Mouse (Mus musculus) limb, embryonic 15.5 days (tissue): ENCODE data around the gene Fam118b. TPM values are rescaled to one million over a fixed set of nuclear protein-coding genes. Genes with fewer than 3 reads are reported as not detected.
A peak's percentile ranks its signal among the peaks of the same experiment; 100 is the strongest.

ENCODE experiments used
- ATAC-seq: fragments of 200-750 bp; cut with Nextera tagmentation; 2 replicates; pipeline ENCODE4 v1.8.0; 2017; ENCODE audit warnings: low read depth, moderate TSS enrichment; ENCODE audit not compliant: insufficient number of reproducible peaks, low FRiP score, low TSS enrichment
- H3K27ac ChIP-seq: fragments of 300-500 bp; sonication (generic); 2 replicates; pipeline ENCODE4 v1.5.1; 2015; ENCODE audit warnings: moderate library complexity, mild to moderate bottlenecking, inconsistent platforms
- H3K27me3 ChIP-seq: fragments of 300-500 bp; sonication (generic); 2 replicates; pipeline ENCODE4 v1.6.1; 2015; ENCODE audit warnings: inconsistent platforms
- H3K36me3 ChIP-seq: fragments of 300-500 bp; sonication (generic); 2 replicates; pipeline ENCODE4 v1.6.1; 2015; ENCODE audit warnings: inconsistent platforms
- H3K4me1 ChIP-seq: fragments of 300-500 bp; sonication (generic); 2 replicates; pipeline ENCODE4 v1.6.1; 2015; ENCODE audit warnings: inconsistent platforms
- H3K4me2 ChIP-seq: fragments of 300-500 bp; sonication (generic); 2 replicates; pipeline ENCODE4 v1.6.1; 2015; ENCODE audit warnings: mild to moderate bottlenecking, inconsistent platforms
- H3K4me3 ChIP-seq: fragments of 300-500 bp; sonication (generic); 2 replicates; pipeline ENCODE4 v1.5.1; 2015; ENCODE audit warnings: mild to moderate bottlenecking, inconsistent platforms
- H3K9ac ChIP-seq: fragments of 300-500 bp; sonication (generic); 2 replicates; pipeline ENCODE4 v1.6.1; 2015; ENCODE audit warnings: inconsistent platforms
- H3K9me3 ChIP-seq: fragments of 300-500 bp; sonication (generic); 2 replicates; pipeline ENCODE4 v1.6.1; 2016; ENCODE audit warnings: inconsistent platforms
- WGBS: fragments of 180-500 bp; shearing (Covaris S2); methylation state at CpG from one replicate; pipeline ENCODE4 v1.1.7; 2015; 5-methylcytosine and 5-hydroxymethylcytosine counted together
- polyA plus RNA-seq: library from polyadenylated mRNA; unstranded; fragments of >200 nt; fragmentation: Nextera tagmentation; extraction: Ambion mirVana; gene quantifications from 2 replicates; pipeline ENCODE4 v1.2.1, GENCODE M21; 2015

Gene Fam118b
- 38.5 and 38.9 TPM in 2 replicates for polyA plus RNA-seq

DNA sequence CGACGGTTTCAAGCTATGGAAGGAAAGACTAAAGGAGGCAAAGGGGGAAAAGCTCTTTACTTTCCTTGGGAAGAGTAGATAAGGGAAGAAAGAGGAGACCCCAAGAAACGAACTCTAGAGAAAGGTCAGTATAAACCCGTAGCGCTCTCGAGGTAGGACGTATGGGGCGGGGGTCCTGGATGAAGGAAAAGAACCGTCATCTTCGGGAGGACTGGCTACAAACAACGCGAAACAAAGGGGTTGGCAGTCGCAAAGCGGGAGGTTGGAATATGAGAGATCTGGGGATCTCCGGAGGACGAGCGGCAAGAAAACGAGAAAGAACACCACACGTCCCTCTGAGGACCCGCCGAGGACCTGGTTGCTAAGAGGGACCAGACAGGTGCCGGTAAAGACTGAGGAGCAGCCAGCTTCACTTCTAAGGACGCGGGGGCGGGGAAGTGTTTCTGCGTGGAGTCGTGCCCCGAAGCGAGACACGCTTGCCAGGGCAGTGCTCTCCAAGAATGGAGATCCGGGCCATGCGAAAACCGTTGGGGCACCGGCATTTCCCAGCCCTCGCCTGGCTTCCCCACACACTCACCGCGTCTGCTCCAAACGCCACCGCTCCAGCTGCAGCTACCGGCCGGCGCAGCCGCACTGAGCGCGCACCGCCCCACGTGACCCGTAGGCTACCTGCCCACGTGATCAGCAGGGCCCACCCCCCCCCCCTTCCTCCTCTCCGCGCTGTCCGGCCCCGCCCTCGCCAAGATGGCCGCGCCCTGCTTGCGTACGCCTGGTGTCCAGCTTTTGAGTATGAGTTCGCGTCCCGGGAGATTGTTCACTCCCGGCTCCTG, at the start of gene Fam118b, which contains the start of gene Rpusd4:
Gene Fam118b (minus strand): TSS at position 660 of the 830 bp plus-strand sequence.
Gene Rpusd4 (plus strand): TSS at position 720 of the 830 bp plus-strand sequence.
- peaks cover 15% of the 10 kb centered on the region for H3K36me3 ChIP-seq
- peaks cover 18% of the 10 kb centered on the region for H3K4me1 ChIP-seq
- H3K9me3 ChIP-seq, result no peaks in the 10 kb centered on the region
- H3K27me3 ChIP-seq, result no peaks in the 10 kb centered on the region
- H3K4me3 ChIP-seq, result peak within 1 kb of the TSS; percentile 67
- peak; percentile 93 for ATAC-seq
- H3K27ac ChIP-seq, result peak within 1 kb of the TSS; percentile 64
- peak within 1 kb of the TSS; percentile 75 for H3K4me2 ChIP-seq
- WGBS, result under 1% methylated on average over 61 of the region's 62 CpGs
- peak within 1 kb of the TSS; percentile 79 for H3K9ac ChIP-seq

DNA sequence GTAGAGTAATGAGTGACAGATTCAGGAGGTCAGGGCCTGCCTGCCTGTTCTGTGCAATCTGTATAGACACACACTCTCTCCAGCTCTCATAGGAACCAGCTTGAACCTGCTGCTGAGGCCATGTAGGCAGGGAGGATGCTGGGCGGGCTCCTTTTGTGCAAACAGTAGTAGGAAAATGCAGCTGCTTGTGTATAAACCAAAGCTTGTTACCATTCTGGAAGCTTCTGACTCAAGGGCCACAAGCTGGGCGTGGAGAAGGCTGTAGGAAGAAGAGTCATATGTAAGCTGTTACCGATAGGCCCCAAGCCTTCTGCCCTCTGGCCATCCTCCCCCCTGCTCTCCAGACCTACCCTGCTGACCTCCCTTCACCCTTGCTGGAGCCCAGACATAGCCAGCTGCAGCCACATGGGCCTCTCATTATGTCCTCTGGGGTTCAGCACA, 49.2 kb upstream of the Fam118b start:
- WGBS, result 58% methylated on average over 3 of the region's 3 CpGs
- no peaks in the 10 kb centered on the region for H3K36me3 ChIP-seq
- no peak overlapping the region for H3K27ac ChIP-seq
- H3K4me2 ChIP-seq, result no peak overlapping the region
- no peaks in the 10 kb centered on the region for H3K9me3 ChIP-seq
- H3K4me3 ChIP-seq, result no peak overlapping the region
- ATAC-seq, result no peak
- H3K4me1 ChIP-seq, result peaks cover 61% of the 10 kb centered on the region
- no peak overlapping the region for H3K9ac ChIP-seq
- no peaks in the 10 kb centered on the region for H3K27me3 ChIP-seq

GRCm38 (mm10) chr9:35314254-35314653, 46.6 kb upstream of the Fam118b start:
- Histone ChIP-seq H3K27ac (peak overlapping the region; percentile 75; the same call in 1 of the 2 replicates), H3K9ac (no peak overlapping the region), H3K4me1 (peaks cover 76% of the 10 kb centered on the region)

GRCm38 (mm10) chr9:35313601-35314000, 46.0 kb upstream of the Fam118b start:
- Histone ChIP-seq H3K4me1 (peaks cover 70% of the 10 kb centered on the region), H3K27me3 (no peaks in the 10 kb centered on the region), H3K4me2 (no peak overlapping the region), H3K9me3 (no peaks in the 10 kb centered on the region), H3K27ac (peak overlapping the region; percentile 75), H3K36me3 (no peaks in the 10 kb centered on the region), H3K4me3 (no peak overlapping the region), H3K9ac (no peak overlapping the region)
- no peak for ATAC-seq
- WGBS, result 13% methylated on average over 4 of the region's 4 CpGs

More at GRCm38 (mm10) chr9:35314254-35314653, 46.6 kb upstream of the Fam118b start:
- Histone ChIP-seq H3K9me3 (no peaks in the 10 kb centered on the region), H3K36me3 (no peaks in the 10 kb centered on the region), H3K27me3 (no peaks in the 10 kb centered on the region), H3K4me3 (no peak overlapping the region), H3K4me2 (no peak overlapping the region)
- no peak for ATAC-seq
- 67% methylated on average over 1 of the region's 1 CpGs for WGBS

GRCm38 (mm10) chr9:35312516-35312915, 44.9 kb upstream of the Fam118b start:
- H3K9ac ChIP-seq, result no peak overlapping the region
- H3K9me3 ChIP-seq, result no peaks in the 10 kb centered on the region
- WGBS, result 23% methylated on average over 3 of the region's 3 CpGs
- H3K36me3 ChIP-seq, result no peaks in the 10 kb centered on the region
- peaks cover 64% of the 10 kb centered on the region for H3K4me1 ChIP-seq
- H3K27ac ChIP-seq, result peak overlapping the region; percentile 75
- no peak overlapping the region for H3K4me3 ChIP-seq
- H3K4me2 ChIP-seq, result no peak overlapping the region
- H3K27me3 ChIP-seq, result no peaks in the 10 kb centered on the region
- ATAC-seq, result peak; percentile 69; the same call in 1 of the 2 replicates

- ATAC-seq, result no peak
- 43% methylated on average over 6 of the region's 6 CpGs for WGBS
- Histone ChIP-seq H3K4me1 (peaks cover 57% of the 10 kb centered on the region), H3K27ac (no peak overlapping the region), H3K27me3 (no peaks in the 10 kb centered on the region), H3K4me2 (no peak overlapping the region), H3K36me3 (no peaks in the 10 kb centered on the region), H3K9ac (no peak overlapping the region), H3K9me3 (no peaks in the 10 kb centered on the region), H3K4me3 (no peak overlapping the region)
Measured at GRCm38 (mm10) chr9:35310377-35310776, 42.8 kb upstream of the Fam118b start.

DNA sequence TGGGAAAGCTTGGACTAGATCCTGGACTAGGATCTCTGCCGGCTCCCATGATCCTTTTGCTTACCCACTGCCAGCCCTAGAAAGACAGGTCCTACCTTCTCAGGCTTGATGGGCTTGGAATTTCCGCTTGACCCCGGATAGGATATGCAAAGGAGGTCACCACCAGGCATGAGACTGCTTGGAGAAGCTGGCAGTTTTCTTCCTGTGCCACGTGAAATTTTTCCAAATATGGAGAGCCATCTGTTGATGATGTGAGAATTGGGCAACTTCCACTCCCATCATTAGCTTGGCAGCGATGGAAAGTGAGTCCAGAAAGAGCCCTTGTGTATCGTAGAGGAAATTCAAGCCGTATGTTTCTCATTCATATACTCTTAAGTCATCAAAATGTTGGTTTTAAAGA, 39.9 kb upstream of the Fam118b start:
- Histone ChIP-seq H3K4me2 (no peak overlapping the region), H3K9ac (no peak overlapping the region), H3K27ac (peak overlapping the region; percentile 39), H3K36me3 (no peaks in the 10 kb centered on the region), H3K4me1 (peaks cover 30% of the 10 kb centered on the region), H3K9me3 (no peaks in the 10 kb centered on the region), H3K27me3 (no peaks in the 10 kb centered on the region), H3K4me3 (no peak overlapping the region)
- 24% methylated on average over 7 of the region's 7 CpGs for WGBS
- ATAC-seq, result no peak

DNA sequence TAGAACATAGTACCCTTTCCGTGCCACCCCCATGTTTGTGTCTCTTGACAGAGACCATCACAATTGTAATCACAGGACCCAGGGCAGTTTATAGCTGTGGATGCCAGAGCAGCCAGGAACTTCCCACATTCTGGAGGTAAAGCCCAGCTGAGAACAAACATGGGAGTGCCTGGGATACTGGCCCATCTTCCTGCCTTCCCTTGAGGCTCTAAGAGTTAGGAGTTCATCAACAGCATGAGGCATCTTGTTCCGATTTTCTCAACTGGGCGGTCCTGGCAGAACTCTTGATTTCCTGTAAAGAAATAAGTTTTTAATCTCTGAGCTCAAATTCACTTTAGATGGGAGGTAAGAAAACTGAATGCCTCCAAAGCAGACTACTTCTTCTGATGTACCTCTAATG, 34.6 kb upstream of the Fam118b start:
- H3K9ac ChIP-seq, result no peak overlapping the region
- ATAC-seq, result no peak
- no peaks in the 10 kb centered on the region for H3K27me3 ChIP-seq
- no peaks in the 10 kb centered on the region for H3K36me3 ChIP-seq
- peaks cover 2% of the 10 kb centered on the region; the same call in 1 of the 2 replicates for H3K4me1 ChIP-seq
- no peak overlapping the region for H3K4me2 ChIP-seq
- no peak overlapping the region for H3K27ac ChIP-seq
- 62% methylated on average over 3 of the region's 3 CpGs for WGBS
- no peak overlapping the region for H3K4me3 ChIP-seq
- no peaks in the 10 kb centered on the region for H3K9me3 ChIP-seq

DNA sequence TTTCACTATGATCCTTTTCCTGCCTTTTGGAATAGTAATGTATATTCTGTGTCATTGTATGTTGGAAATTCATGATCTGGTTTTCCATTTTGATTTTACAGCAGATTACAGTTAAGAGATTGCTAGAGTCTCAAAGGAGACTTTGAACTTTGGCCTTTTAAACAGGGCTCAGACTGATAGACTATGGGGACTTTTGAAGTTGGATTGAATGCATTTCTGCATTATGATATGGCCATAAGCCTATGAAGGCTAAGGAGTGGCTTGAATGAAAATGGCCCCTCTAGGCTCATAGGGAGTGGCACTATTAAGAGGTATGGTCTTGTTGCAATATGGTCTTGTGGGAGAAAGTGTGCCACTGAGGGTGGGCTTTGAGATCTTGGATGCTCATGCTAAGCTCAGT, 30.2 kb upstream of the Fam118b start:
- ATAC-seq, result no peak
- Histone ChIP-seq H3K9me3 (no peaks in the 10 kb centered on the region), H3K4me2 (no peak overlapping the region), H3K9ac (no peak overlapping the region), H3K4me1 (no peaks in the 10 kb centered on the region), H3K27ac (no peak overlapping the region), H3K36me3 (no peaks in the 10 kb centered on the region), H3K4me3 (no peak overlapping the region), H3K27me3 (no peaks in the 10 kb centered on the region)

DNA sequence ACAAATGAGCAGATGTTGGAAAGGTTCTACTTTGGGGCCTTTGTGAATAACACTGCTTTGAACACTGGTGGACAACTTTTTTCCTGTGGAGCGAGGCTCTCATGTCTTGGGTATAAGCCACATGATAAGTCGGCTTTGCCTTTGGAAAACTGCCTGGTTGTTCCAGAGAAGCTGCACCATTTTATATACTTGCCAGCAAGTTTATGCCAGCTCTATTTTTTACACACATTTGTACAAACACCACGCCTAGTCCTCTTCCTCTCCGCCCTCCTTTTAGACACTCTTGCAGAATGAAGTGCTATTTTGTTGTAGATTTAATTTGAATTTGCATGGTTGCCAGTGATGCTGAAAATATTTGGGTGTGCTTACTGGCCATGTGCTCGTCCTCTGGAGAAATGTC, 25.9 kb upstream of the Fam118b start:
- ATAC-seq, result no peak
- Histone ChIP-seq H3K4me3 (no peak overlapping the region), H3K4me2 (no peak overlapping the region), H3K27me3 (no peaks in the 10 kb centered on the region), H3K4me1 (peaks cover 20% of the 10 kb centered on the region), H3K9me3 (no peaks in the 10 kb centered on the region), H3K27ac (no peak overlapping the region), H3K36me3 (no peaks in the 10 kb centered on the region), H3K9ac (no peak overlapping the region)
- 55% methylated on average over 5 of the region's 5 CpGs for WGBS

DNA sequence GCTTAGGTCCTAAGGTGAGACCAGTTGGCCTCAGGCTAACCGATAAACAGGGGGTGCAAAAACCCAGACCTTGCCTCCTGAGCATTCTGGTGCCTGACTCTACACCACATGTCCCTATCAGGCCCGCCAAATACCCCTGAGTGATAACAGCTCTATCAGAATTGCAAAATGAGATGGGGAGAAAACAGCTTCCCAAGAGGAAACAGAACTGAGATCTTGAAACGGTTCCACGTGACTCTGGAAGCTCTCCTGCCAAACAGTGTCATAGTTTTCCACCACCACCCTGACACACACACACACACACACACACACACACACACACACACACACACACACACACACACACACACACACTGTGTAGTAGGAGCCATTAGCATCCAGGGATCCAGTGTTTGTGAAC, 23.3 kb upstream of the Fam118b start:
- Histone ChIP-seq H3K9ac (no peak overlapping the region), H3K9me3 (no peaks in the 10 kb centered on the region), H3K4me1 (peaks cover 30% of the 10 kb centered on the region), H3K36me3 (no peaks in the 10 kb centered on the region), H3K4me3 (no peak overlapping the region), H3K4me2 (no peak overlapping the region), H3K27me3 (no peaks in the 10 kb centered on the region), H3K27ac (no peak overlapping the region)
- 54% methylated on average over 4 of the region's 4 CpGs for WGBS
- ATAC-seq, result no peak

- H3K9ac ChIP-seq, result no peak overlapping the region
- H3K4me3 ChIP-seq, result no peak overlapping the region
- no peak overlapping the region for H3K4me2 ChIP-seq
- ATAC-seq, result no peak
- WGBS, result 96% methylated on average over 3 of the region's 3 CpGs
- H3K27ac ChIP-seq, result no peak overlapping the region
- H3K36me3 ChIP-seq, result no peaks in the 10 kb centered on the region
- no peaks in the 10 kb centered on the region for H3K27me3 ChIP-seq
- H3K4me1 ChIP-seq, result peaks cover 30% of the 10 kb centered on the region
- H3K9me3 ChIP-seq, result no peaks in the 10 kb centered on the region
Measured at GRCm38 (mm10) chr9:35290417-35290816, 22.8 kb upstream of the Fam118b start.
